Mouse (Mus musculus) brain, embryonic 14.5 days (tissue): ENCODE data around the gene Npepps. TPM values are rescaled to one million over a fixed set of nuclear protein-coding genes. Genes with fewer than 3 reads are reported as not detected.
"Not testable (repeated sequence)": the region's sequence is repeated elsewhere in the genome, so short reads cannot be mapped to it uniquely, and the experiment has no call there.

Experiments
- DNase-seq: peaks from one replicate; pipeline ENCODE4 v3.0.0-alpha.2; 2011; ENCODE audit warnings: low read depth
- CTCF ChIP-seq: fragments of 200-500 bp; IDR thresholded peaks from 2 replicates; pipeline ENCODE4 v1.5.1; 2012; ENCODE audit warnings: inconsistent platforms, mild to moderate bottlenecking, moderate library complexity, borderline replicate concordance; ENCODE audit not compliant: insufficient read depth, insufficient read length; ENCODE audit errors: extremely low read depth
- POLR2A ChIP-seq: fragments of 200-500 bp; IDR thresholded peaks from 2 replicates; pipeline ENCODE4 v1.6.1; 2012; ENCODE audit warnings: mild to moderate bottlenecking, inconsistent platforms, borderline replicate concordance; ENCODE audit not compliant: poor library complexity, insufficient read depth, insufficient read length, severe bottlenecking; ENCODE audit errors: extremely low read depth
- polyA plus RNA-seq: library from polyadenylated mRNA; depleted of rRNA; stranded (reverse); fragments of >200 nt; gene quantifications from 2 replicates; pipeline ENCODE4 v1.2.3, GENCODE M21; 2012

Gene Npepps
- polyA plus RNA-seq, 1 experiment, result 124 TPM

GRCm38 (mm10) chr11:97273613-97274012, 6.8 kb downstream of the Npepps start:
- DNase-seq, result no peak
- no peak for TF ChIP-seq CTCF
- no peak for TF ChIP-seq POLR2A

GRCm38 (mm10) chr11:97272835-97273234, 7.6 kb downstream of the Npepps start:
- TF ChIP-seq CTCF (no peak), POLR2A (no peak)
- DNase-seq, result no peak

GRCm38 (mm10) chr11:97270004-97270403, 10.4 kb downstream of the Npepps start:
- not testable (repeated sequence) for DNase-seq

GRCm38 (mm10) chr11:97266544-97266943, 13.9 kb downstream of the Npepps start:
- DNase-seq, result not testable (repeated sequence)

- DNase-seq, result not testable (repeated sequence)
These were observed 30.8 kb downstream of the Npepps start for GRCm38 (mm10) chr11:97249649-97250048.

- DNase-seq, result no peak
- TF ChIP-seq POLR2A (no peak), CTCF (no peak)
These were observed 33.8 kb downstream of the Npepps start for GRCm38 (mm10) chr11:97246510-97247159.

GRCm38 (mm10) chr11:97241321-97241720, 39.1 kb downstream of the Npepps start:
- TF ChIP-seq CTCF (no peak), POLR2A (no peak)
- no peak for DNase-seq

- TF ChIP-seq POLR2A (no peak), CTCF (no peak)
- no peak for DNase-seq
These were observed 42.5 kb downstream of the Npepps start for GRCm38 (mm10) chr11:97237976-97238375.

- DNase-seq, result no peak
- TF ChIP-seq POLR2A (no peak), CTCF (no peak)
These were observed 48.0 kb downstream of the Npepps start for GRCm38 (mm10) chr11:97232436-97232835.

GRCm38 (mm10) chr11:97229396-97229795, 51.0 kb downstream of the Npepps start:
- TF ChIP-seq CTCF (no peak), POLR2A (no peak)
- DNase-seq, result no peak

- TF ChIP-seq CTCF, result no peak
- TF ChIP-seq POLR2A, result no peak
- no peak for DNase-seq
These were observed 51.5 kb downstream of the Npepps start for GRCm38 (mm10) chr11:97228985-97229384.

- TF ChIP-seq CTCF, result no peak
- TF ChIP-seq POLR2A, result no peak
These were observed 54.3 kb downstream of the Npepps start for GRCm38 (mm10) chr11:97226131-97226530.

GRCm38 (mm10) chr11:97223485-97223884, 57.0 kb downstream of the Npepps start:
- DNase-seq, result peak; percentile 13
- TF ChIP-seq POLR2A (no peak), CTCF (no peak)

More at GRCm38 (mm10) chr11:97226131-97226530, 54.3 kb downstream of the Npepps start:
- no peak for DNase-seq

- TF ChIP-seq POLR2A (no peak), CTCF (no peak)
These were observed 58.8 kb downstream of the Npepps start for GRCm38 (mm10) chr11:97221611-97222010.

More at GRCm38 (mm10) chr11:97221611-97222010, 58.8 kb downstream of the Npepps start:
- DNase-seq, result no peak
